Mouse (Mus musculus): ENCODE measurements around the gene Rundc3a. TPM values are rescaled to one million over a fixed set of nuclear protein-coding genes. Genes with fewer than 3 reads are reported as not detected.

The Rundc3a gene
- polyA plus RNA-seq, 1 experiment from 2014 or later, result 5.3 TPM

GRCm38 (mm10) chr11:102440255-102440654, 47.1 kb downstream of the Rundc3a start:
- H3K4me1 ChIP-seq (replicated peaks; ENCODE audit: control insufficient read depth, insufficient read depth, low read length), result peaks cover 6% of the 10 kb centered on the region; the same call in 1 of the 2 replicates
- TF ChIP-seq CTCF (IDR thresholded peaks at IDR 0.05; ENCODE audit: low read depth), result no peak
- WGBS, result 93% methylated on average over 8 of the region's 8 CpGs
- H3K27ac ChIP-seq (ENCODE audit: low read depth, low read length), result no peak overlapping the region
- ATAC-seq, result no peak
- H3K9me3 ChIP-seq (ENCODE audit: control insufficient read depth), result no peaks in the 10 kb centered on the region
- H3K27me3 ChIP-seq (replicated peaks; ENCODE audit: control insufficient read depth, insufficient read depth, low read length), result 0 out of 2 replicates have a peak, but pooled peaks cover 16% of the 10 kb centered on the region
- H3K4me2 ChIP-seq (replicated peaks; ENCODE audit: low read depth), result no peak overlapping the region
- peaks cover 24% of the 10 kb centered on the region for H3K36me3 ChIP-seq (ENCODE audit: control insufficient read depth, insufficient read depth)
- no peak overlapping the region for H3K4me3 ChIP-seq (ENCODE audit: low read depth, low read length)
- no peak overlapping the region for H3K9ac ChIP-seq (ENCODE audit: low read depth, low read length)

GRCm38 (mm10) chr11:102441434-102441833, 48.2 kb downstream of the Rundc3a start:
- TF ChIP-seq CTCF (IDR thresholded peaks at IDR 0.05; ENCODE audit: low read depth), result peak; percentile 50
- no peak overlapping the region for H3K4me3 ChIP-seq (ENCODE audit: low read depth, low read length)
- no peak overlapping the region for H3K4me2 ChIP-seq (replicated peaks; ENCODE audit: low read depth)
- WGBS, result 82% methylated on average over 3 of the region's 3 CpGs
- H3K27me3 ChIP-seq (replicated peaks; ENCODE audit: control insufficient read depth, insufficient read depth, low read length), result peaks cover 25% of the 10 kb centered on the region; the same call in 1 of the 2 replicates
- ATAC-seq, result no peak
- no peak overlapping the region for H3K27ac ChIP-seq (ENCODE audit: low read depth, low read length)
- H3K9ac ChIP-seq (ENCODE audit: low read depth, low read length), result no peak overlapping the region
- peaks cover 12% of the 10 kb centered on the region; the same call in 1 of the 2 replicates for H3K36me3 ChIP-seq (ENCODE audit: control insufficient read depth, insufficient read depth)
- no peaks in the 10 kb centered on the region for H3K9me3 ChIP-seq (ENCODE audit: control insufficient read depth)
- peaks cover 6% of the 10 kb centered on the region; the same call in 1 of the 2 replicates for H3K4me1 ChIP-seq (replicated peaks; ENCODE audit: control insufficient read depth, insufficient read depth, low read length)

- TF ChIP-seq CTCF (IDR thresholded peaks at IDR 0.05; ENCODE audit: low read depth), result no peak
- no peak for ATAC-seq
- no peak overlapping the region for H3K4me2 ChIP-seq (replicated peaks; ENCODE audit: low read depth)
- WGBS, result 89% methylated on average over 6 of the region's 6 CpGs
- no peak overlapping the region for H3K4me3 ChIP-seq (ENCODE audit: low read depth, low read length)
- H3K9ac ChIP-seq (ENCODE audit: low read depth, low read length), result no peak overlapping the region
- peaks cover 11% of the 10 kb centered on the region; the same call in 1 of the 2 replicates for H3K36me3 ChIP-seq (ENCODE audit: control insufficient read depth, insufficient read depth)
- H3K9me3 ChIP-seq (ENCODE audit: control insufficient read depth), result no peaks in the 10 kb centered on the region
- H3K27ac ChIP-seq (ENCODE audit: low read depth, low read length), result no peak overlapping the region
- peaks cover 6% of the 10 kb centered on the region; the same call in 1 of the 2 replicates for H3K4me1 ChIP-seq (replicated peaks; ENCODE audit: control insufficient read depth, insufficient read depth, low read length)
- H3K27me3 ChIP-seq (replicated peaks; ENCODE audit: control insufficient read depth, insufficient read depth, low read length), result peaks cover 28% of the 10 kb centered on the region; the same call in 1 of the 2 replicates
Measured at GRCm38 (mm10) chr11:102442089-102442488, 48.9 kb downstream of the Rundc3a start.

DNA sequence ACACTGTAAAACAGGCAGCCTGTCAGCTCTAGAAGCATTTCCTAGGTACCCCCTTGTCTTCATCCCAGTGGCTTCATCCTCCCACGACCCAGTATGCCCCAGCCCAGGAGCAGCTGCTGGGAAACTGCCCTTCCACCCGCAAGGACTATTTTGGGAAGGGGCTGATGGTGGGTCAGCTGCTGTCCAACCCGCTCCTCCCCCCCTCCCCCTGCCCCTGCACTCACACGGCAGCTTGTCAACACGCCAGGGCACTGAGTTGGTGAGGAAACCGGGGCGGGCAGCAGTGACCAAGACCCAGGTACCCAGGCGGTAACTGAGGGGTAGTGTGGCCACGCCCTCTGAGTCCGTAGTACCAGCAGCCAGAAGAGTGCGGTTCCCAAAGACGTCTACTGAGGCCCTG, 50.5 kb downstream of the Rundc3a start:
- no peak overlapping the region for H3K9ac ChIP-seq (ENCODE audit: low read depth, low read length)
- H3K36me3 ChIP-seq (ENCODE audit: control insufficient read depth, insufficient read depth), result peaks cover 10% of the 10 kb centered on the region; the same call in 1 of the 2 replicates
- ATAC-seq, result no peak
- 58% methylated on average over 12 of the region's 12 CpGs for WGBS
- H3K9me3 ChIP-seq (ENCODE audit: control insufficient read depth), result no peaks in the 10 kb centered on the region
- peaks cover 40% of the 10 kb centered on the region for H3K27me3 ChIP-seq (replicated peaks; ENCODE audit: control insufficient read depth, insufficient read depth, low read length)
- TF ChIP-seq CTCF (IDR thresholded peaks at IDR 0.05; ENCODE audit: low read depth), result no peak
- no peak overlapping the region for H3K4me2 ChIP-seq (replicated peaks; ENCODE audit: low read depth)
- no peak overlapping the region for H3K4me3 ChIP-seq (ENCODE audit: low read depth, low read length)
- H3K4me1 ChIP-seq (replicated peaks; ENCODE audit: control insufficient read depth, insufficient read depth, low read length), result no peaks in the 10 kb centered on the region
- H3K27ac ChIP-seq (ENCODE audit: low read depth, low read length), result no peak overlapping the region

GRCm38 (mm10) chr11:102444321-102444720, 51.1 kb downstream of the Rundc3a start:
- no peak overlapping the region for H3K4me3 ChIP-seq (ENCODE audit: low read depth, low read length)
- no peak overlapping the region for H3K4me2 ChIP-seq (replicated peaks; ENCODE audit: low read depth)
- no peaks in the 10 kb centered on the region for H3K9me3 ChIP-seq (ENCODE audit: control insufficient read depth)
- 79% methylated on average over 3 of the region's 3 CpGs for WGBS
- no peaks in the 10 kb centered on the region for H3K4me1 ChIP-seq (replicated peaks; ENCODE audit: control insufficient read depth, insufficient read depth, low read length)
- ATAC-seq, result no peak
- TF ChIP-seq CTCF (IDR thresholded peaks at IDR 0.05; ENCODE audit: low read depth), result no peak
- no peak overlapping the region for H3K9ac ChIP-seq (ENCODE audit: low read depth, low read length)
- H3K36me3 ChIP-seq (ENCODE audit: control insufficient read depth, insufficient read depth), result peaks cover 4% of the 10 kb centered on the region; the same call in 1 of the 2 replicates
- H3K27me3 ChIP-seq (replicated peaks; ENCODE audit: control insufficient read depth, insufficient read depth, low read length), result peaks cover 34% of the 10 kb centered on the region
- no peak overlapping the region for H3K27ac ChIP-seq (ENCODE audit: low read depth, low read length)

- H3K9ac ChIP-seq (ENCODE audit: low read depth, low read length), result no peak overlapping the region
- WGBS, result 20% methylated on average over 6 of the region's 6 CpGs
- no peak for ATAC-seq
Measured at GRCm38 (mm10) chr11:102444781-102445180, 51.6 kb downstream of the Rundc3a start.

More at GRCm38 (mm10) chr11:102444781-102445180, 51.6 kb downstream of the Rundc3a start:
- peaks cover 2% of the 10 kb centered on the region; the same call in 1 of the 2 replicates for H3K36me3 ChIP-seq (ENCODE audit: control insufficient read depth, insufficient read depth)
- no peak overlapping the region for H3K4me3 ChIP-seq (ENCODE audit: low read depth, low read length)
- H3K27me3 ChIP-seq (replicated peaks; ENCODE audit: control insufficient read depth, insufficient read depth, low read length), result peaks cover 33% of the 10 kb centered on the region
- no peak overlapping the region for H3K4me2 ChIP-seq (replicated peaks; ENCODE audit: low read depth)
- no peak overlapping the region for H3K27ac ChIP-seq (ENCODE audit: low read depth, low read length)
- no peak for TF ChIP-seq CTCF (IDR thresholded peaks at IDR 0.05; ENCODE audit: low read depth)
- no peaks in the 10 kb centered on the region for H3K9me3 ChIP-seq (ENCODE audit: control insufficient read depth)
- no peaks in the 10 kb centered on the region for H3K4me1 ChIP-seq (replicated peaks; ENCODE audit: control insufficient read depth, insufficient read depth, low read length)

Measured in intestine, postnatal 0 days (tissue).